Mouse (Mus musculus) bone marrow macrophage, adult 2 months (primary cell): ENCODE data around the gene Olfr49.

Experiments used
- CTCF ChIP-seq: IDR thresholded peaks from 2 replicates; pipeline ENCODE4 v1.5.1; 2012; ENCODE audit warnings: low read depth, mild to moderate bottlenecking, low read length, moderate library complexity
- POLR2A ChIP-seq: IDR thresholded peaks from 2 replicates; pipeline ENCODE4 v1.6.1; 2012; ENCODE audit warnings: mild to moderate bottlenecking, low read depth, low read length, borderline replicate concordance

DNA sequence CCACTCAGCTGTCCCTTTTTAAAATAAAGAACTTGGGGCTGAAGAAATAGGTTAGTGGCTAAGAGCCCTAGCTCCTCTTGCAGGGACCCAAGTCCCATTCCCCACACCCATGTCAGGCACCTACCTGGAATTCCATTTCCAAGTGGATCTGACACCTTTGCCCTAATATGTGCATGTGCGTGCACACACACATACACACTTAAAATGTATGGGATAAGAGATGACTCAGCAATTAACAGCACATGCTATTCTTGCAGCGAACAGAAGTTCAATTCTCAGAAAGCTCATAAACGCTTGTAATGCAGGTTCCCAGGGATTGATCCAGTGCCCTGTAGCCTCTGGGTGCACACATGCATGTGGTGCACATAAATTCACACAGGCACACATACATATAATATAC lies 15.2 kb downstream of the Olfr49 start:
- TF ChIP-seq POLR2A (no peak), CTCF (no peak)
